Mouse (Mus musculus) erythroblast, embryonic 14.5 days (primary cell): Measurements from ENCODE around the gene Ntf5. TPM values are rescaled to one million over a fixed set of nuclear protein-coding genes. Genes with fewer than 3 reads are reported as not detected.
A peak's percentile ranks its signal among the peaks of the same experiment; 100 is the strongest.
"Not testable (repeated sequence)": the region's sequence is repeated elsewhere in the genome, so short reads cannot be mapped to it uniquely, and the experiment has no call there.

Source experiments
- H3K27me3 ChIP-seq: 2 replicates; pipeline ENCODE4 v1.6.1; 2012; ENCODE audit warnings: inconsistent platforms; ENCODE audit not compliant: control insufficient read depth
- H3K36me3 ChIP-seq: 2 replicates; pipeline ENCODE4 v1.6.1; 2012; ENCODE audit warnings: mild to moderate bottlenecking, inconsistent platforms; ENCODE audit not compliant: control insufficient read depth
- H3K4me1 ChIP-seq: 2 replicates; pipeline ENCODE4 v1.6.1; 2012; ENCODE audit warnings: inconsistent platforms; ENCODE audit not compliant: control insufficient read depth
- H3K4me3 ChIP-seq: replicated peaks from 2 replicates; pipeline ENCODE3; 2012; ENCODE audit warnings: moderate library complexity, mild to moderate bottlenecking, inconsistent platforms
- H3K9me3 ChIP-seq: 2 replicates; pipeline ENCODE4 v1.6.1; 2012; ENCODE audit warnings: low read length, inconsistent platforms, mixed read lengths; ENCODE audit not compliant: control insufficient read depth
- GATA1 ChIP-seq: IDR thresholded peaks from 2 replicates; pipeline ENCODE4 v1.6.1; 2012; ENCODE audit warnings: low read length, inconsistent platforms, mixed read lengths
- TAL1 ChIP-seq: IDR thresholded peaks from 3 replicates; pipeline ENCODE4 v1.6.1; 2012; ENCODE audit warnings: low read length, inconsistent platforms, mixed read lengths
- polyA plus RNA-seq: library from polyadenylated mRNA; stranded (reverse); fragments of >175 nt; gene quantifications from 2 replicates; pipeline ENCODE4 v1.2.3, GENCODE M21; 2012

Gene Ntf5
- polyA plus RNA-seq, 1 experiment = not detected

- peaks cover 3% of the 10 kb centered on the region; the same call in 1 of the 2 replicates for H3K9me3 ChIP-seq
- H3K4me1 ChIP-seq = peaks cover 52% of the 10 kb centered on the region
Measured at GRCm38 (mm10) chr7:45369836-45370474, 43.5 kb upstream of the Ntf5 start.

GRCm38 (mm10) chr7:45370475-45371311 lies 42.8 kb upstream of the Ntf5 start, which contains the start of gene Lin7b:
Lin7b (minus strand) TSS chr7:45370583.
- Histone ChIP-seq H3K9me3 (peaks cover 3% of the 10 kb centered on the region; the same call in 1 of the 2 replicates), H3K36me3 (peaks cover 41% of the 10 kb centered on the region), H3K27me3 (peaks cover 50% of the 10 kb centered on the region), H3K4me1 (peaks cover 52% of the 10 kb centered on the region), H3K4me3 (peak within 1 kb of the TSS; percentile 52)
- TF ChIP-seq TAL1 = no peak
- no peak for TF ChIP-seq GATA1

More at GRCm38 (mm10) chr7:45369836-45370474, 43.5 kb upstream of the Ntf5 start:
- H3K4me3 ChIP-seq = peak overlapping the region; percentile 52
- TF ChIP-seq TAL1 = no peak
- TF ChIP-seq GATA1 = no peak
- peaks cover 34% of the 10 kb centered on the region for H3K36me3 ChIP-seq
- peaks cover 58% of the 10 kb centered on the region for H3K27me3 ChIP-seq

GRCm38 (mm10) chr7:45372371-45372770 lies 41.1 kb upstream of the Ntf5 start:
- Histone ChIP-seq H3K36me3 (peaks cover 57% of the 10 kb centered on the region), H3K4me1 (peaks cover 36% of the 10 kb centered on the region), H3K27me3 (peaks cover 33% of the 10 kb centered on the region), H3K4me3 (no peak overlapping the region), H3K9me3 (no peaks in the 10 kb centered on the region)
- TF ChIP-seq GATA1 = no peak
- TF ChIP-seq TAL1 = no peak

- peaks cover 11% of the 10 kb centered on the region for H3K27me3 ChIP-seq
- no peak for TF ChIP-seq TAL1
- TF ChIP-seq GATA1 = no peak
- peaks cover 16% of the 10 kb centered on the region for H3K4me1 ChIP-seq
- peaks cover 79% of the 10 kb centered on the region for H3K36me3 ChIP-seq
- no peak overlapping the region for H3K4me3 ChIP-seq
- H3K9me3 ChIP-seq = no peaks in the 10 kb centered on the region
Measured at GRCm38 (mm10) chr7:45374620-45375019, 38.9 kb upstream of the Ntf5 start.

GRCm38 (mm10) chr7:45376057-45376456 lies 37.4 kb upstream of the Ntf5 start:
- Histone ChIP-seq H3K4me3 (no peak overlapping the region), H3K36me3 (peaks cover 93% of the 10 kb centered on the region), H3K9me3 (no peaks in the 10 kb centered on the region), H3K4me1 (peaks cover 4% of the 10 kb centered on the region; the same call in 1 of the 2 replicates), H3K27me3 (no peaks in the 10 kb centered on the region)
- no peak for TF ChIP-seq GATA1
- TF ChIP-seq TAL1 = no peak

- no peak overlapping the region for H3K4me3 ChIP-seq
- TF ChIP-seq GATA1 (no peak), TAL1 (no peak)
Measured at GRCm38 (mm10) chr7:45386077-45386476, 27.4 kb upstream of the Ntf5 start.

GRCm38 (mm10) chr7:45395129-45395541 lies 18.4 kb upstream of the Ntf5 start:
- no peaks in the 10 kb centered on the region for H3K9me3 ChIP-seq
- peak overlapping the region; percentile 97 for H3K4me3 ChIP-seq
- peaks cover 44% of the 10 kb centered on the region for H3K36me3 ChIP-seq
- TF ChIP-seq TAL1 (no peak), GATA1 (no peak)
- H3K4me1 ChIP-seq = peaks cover 36% of the 10 kb centered on the region
- H3K27me3 ChIP-seq = no peaks in the 10 kb centered on the region

More at GRCm38 (mm10) chr7:45386077-45386476, 27.4 kb upstream of the Ntf5 start:
- no peaks in the 10 kb centered on the region for H3K4me1 ChIP-seq
- H3K36me3 ChIP-seq = peaks cover 99% of the 10 kb centered on the region
- H3K9me3 ChIP-seq = no peaks in the 10 kb centered on the region
- H3K27me3 ChIP-seq = no peaks in the 10 kb centered on the region

- Histone ChIP-seq H3K27me3 (no peaks in the 10 kb centered on the region), H3K36me3 (peaks cover 38% of the 10 kb centered on the region), H3K4me1 (peaks cover 36% of the 10 kb centered on the region), H3K4me3 (peak within 1 kb of the TSS; percentile 97), H3K9me3 (no peaks in the 10 kb centered on the region)
- TF ChIP-seq GATA1 (no peak), TAL1 (no peak)
Measured at GRCm38 (mm10) chr7:45395578-45396336, 17.7 kb upstream of the Ntf5 start, which contains the start of gene Snrnp70. Snrnp70 (minus strand) TSS chr7:45395742.

GRCm38 (mm10) chr7:45396337-45396775 lies 17.1 kb upstream of the Ntf5 start:
- not testable (repeated sequence) for H3K27me3 ChIP-seq, H3K9me3 ChIP-seq
- Histone ChIP-seq H3K36me3 (peaks cover 33% of the 10 kb centered on the region), H3K4me1 (peaks cover 36% of the 10 kb centered on the region), H3K4me3 (peak overlapping the region; percentile 97)
